Mouse (Mus musculus) CD4-positive naive resting alpha-beta T cell, adult 76 days (primary cell): ENCODE results near the gene Kdm5b. TPM values are rescaled to one million over a fixed set of nuclear protein-coding genes. Genes with fewer than 3 reads are reported as not detected.

Source experiments
- total RNA-seq: library from RNA; stranded (reverse); gene quantifications from one replicate; pipeline ENCODE4 v1.2.4, GENCODE M21; 2023

Kdm5b gene
- total RNA-seq: 68.2 TPM

GRCm38 (mm10) chr1:134559976-134560375 lies at the start of gene Kdm5b:
Gene Kdm5b, plus strand, starts transcription at chr1:134560171.

GRCm38 (mm10) chr1:134549632-134550132 lies 10.3 kb upstream of the Kdm5b start, which contains the start of gene Mgat4e:
Gene Mgat4e, minus strand, starts transcription at chr1:134549682.

GRCm38 (mm10) chr1:134646261-134646962 lies 86.4 kb downstream of the Kdm5b start, which contains the start of gene Syt2:
Gene Syt2, plus strand, starts transcription at chr1:134646677.

Other genes starting within 250 kb of the Kdm5b start
- 1.3 TPM for gene Ppfia4, start 227.2 kb upstream of the Kdm5b start, total RNA-seq
- 77.3 TPM for gene Tmem183a, start 198.2 kb upstream of the Kdm5b start, total RNA-seq
- gene 4933406M09Rik, start 174.2 kb upstream of the Kdm5b start, total RNA-seq: not detected
- gene Cyb5r1, start 154.6 kb upstream of the Kdm5b start, total RNA-seq: 9.9 TPM
- gene Adipor1, start 144.8 kb upstream of the Kdm5b start, total RNA-seq: 73.8 TPM
- gene Klhl12, start 104.6 kb upstream of the Kdm5b start, total RNA-seq: 46.4 TPM
- gene Rabif, start 65.5 kb upstream of the Kdm5b start, total RNA-seq: 21.4 TPM
- gene Mgat4e, start 10.5 kb upstream of the Kdm5b start, total RNA-seq: not detected
- not detected for gene Syt2, start 86.5 kb downstream of the Kdm5b start, total RNA-seq